Mouse (Mus musculus) intestine, postnatal 0 days (tissue): ENCODE results near the gene Fscn3. TPM values are rescaled to one million over a fixed set of nuclear protein-coding genes. Genes with fewer than 3 reads are reported as not detected.

Source experiments
- ATAC-seq: fragments of 200-750 bp; cut with Nextera tagmentation; 2 replicates; pipeline ENCODE4 v1.8.0; 2017; ENCODE audit warnings: mild to moderate bottlenecking, moderate TSS enrichment, moderate library complexity
- H3K27ac ChIP-seq: fragments of 300-500 bp; sonication (generic); 2 replicates; pipeline ENCODE4 v1.5.1; 2014; ENCODE audit warnings: mild to moderate bottlenecking, low read depth, low read length, moderate library complexity
- H3K27me3 ChIP-seq: fragments of 300-500 bp; sonication (generic); replicated peaks from 2 replicates; pipeline ENCODE4 v1.6.1; 2014; ENCODE audit warnings: low read length, mixed read lengths; ENCODE audit not compliant: control insufficient read depth, insufficient read depth
- H3K36me3 ChIP-seq: fragments of 300-500 bp; sonication (generic); 2 replicates; pipeline ENCODE4 v1.6.1; 2014; ENCODE audit warnings: mild to moderate bottlenecking, moderate library complexity; ENCODE audit not compliant: control insufficient read depth, insufficient read depth
- H3K4me1 ChIP-seq: fragments of 300-500 bp; sonication (generic); replicated peaks from 2 replicates; pipeline ENCODE4 v1.6.1; 2014; ENCODE audit warnings: antibody characterized with exemption, low read length, mixed read lengths; ENCODE audit not compliant: control insufficient read depth, insufficient read depth
- H3K4me2 ChIP-seq: fragments of 300-500 bp; sonication (generic); replicated peaks from 2 replicates; pipeline ENCODE4 v1.6.1; 2014; ENCODE audit warnings: low read depth, mild to moderate bottlenecking, moderate library complexity
- H3K4me3 ChIP-seq: fragments of 300-500 bp; sonication (generic); 2 replicates; pipeline ENCODE4 v1.5.1; 2014; ENCODE audit warnings: low read depth, low read length
- H3K9ac ChIP-seq: fragments of 300-500 bp; sonication (generic); 2 replicates; pipeline ENCODE4 v1.6.1; 2014; ENCODE audit warnings: mild to moderate bottlenecking, low read depth, low read length
- H3K9me3 ChIP-seq: fragments of 300-500 bp; sonication (generic); 2 replicates; pipeline ENCODE4 v1.6.1; 2016; ENCODE audit warnings: mixed run types; ENCODE audit not compliant: control insufficient read depth
- CTCF ChIP-seq: sonication (generic); IDR thresholded peaks from 2 replicates; pipeline ENCODE4 v1.5.1; 2016; ENCODE audit warnings: low read depth, mild to moderate bottlenecking, control low read depth, antibody characterized with exemption, moderate library complexity
- WGBS: fragments of 180-500 bp; shearing (Covaris S2); extraction: QIAGEN DNeasy Blood & Tissue Kit; methylation state at CpG from one replicate; pipeline ENCODE4 v1.1.7; 2014; 5-methylcytosine and 5-hydroxymethylcytosine counted together
- polyA plus RNA-seq: library from polyadenylated mRNA; unstranded; fragments of >200 nt; fragmentation: Nextera tagmentation; extraction: Ambion mirVana; gene quantifications from 2 replicates; pipeline ENCODE4 v1.2.1, GENCODE M21; 2015

Fscn3 gene
- polyA plus RNA-seq, 1 experiment from 2014 or later, result not detected

GRCm38 (mm10) chr6:28397681-28398203 is 29.8 kb upstream of the Fscn3 start, which contains the start of gene Zfp800:
Zfp800 (minus strand) TSS chr6:28398005.
- Histone ChIP-seq H3K27ac (no peak within 1 kb of the TSS), H3K9ac (no peak within 1 kb of the TSS), H3K27me3 (peaks cover 29% of the 10 kb centered on the region), H3K4me1 (no peaks in the 10 kb centered on the region), H3K36me3 (no peaks in the 10 kb centered on the region), H3K4me3 (peak within 1 kb of the TSS; percentile 43), H3K9me3 (no peaks in the 10 kb centered on the region), H3K4me2 (peak within 1 kb of the TSS; percentile 77)
- WGBS, result 2% methylated on average over 33 of the region's 33 CpGs
- TF ChIP-seq CTCF, result no peak
- no peak for ATAC-seq

DNA sequence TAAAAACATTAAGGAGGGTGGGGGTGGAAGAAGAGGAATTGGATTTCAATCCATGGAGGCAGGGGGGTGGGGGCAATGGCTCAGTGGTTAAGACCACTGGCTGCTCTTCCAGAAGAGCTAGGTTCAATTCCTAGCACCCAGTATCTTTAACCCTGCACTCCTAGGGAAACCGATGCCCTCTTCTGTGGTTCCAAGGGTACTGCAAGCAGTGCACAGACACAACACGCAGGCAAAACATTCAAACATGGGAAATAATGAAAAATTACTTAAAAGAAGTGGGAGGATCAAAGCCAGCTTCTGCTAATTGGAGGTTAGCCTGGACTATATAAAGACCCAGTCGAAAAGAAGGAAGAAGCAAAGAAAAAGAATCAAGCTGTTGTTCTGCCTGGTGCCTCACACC is 28.9 kb upstream of the Fscn3 start:
- TF ChIP-seq CTCF, result peak; percentile 36
- Histone ChIP-seq H3K4me3 (no peak overlapping the region), H3K4me2 (no peak overlapping the region), H3K4me1 (no peaks in the 10 kb centered on the region), H3K9ac (no peak overlapping the region), H3K9me3 (no peaks in the 10 kb centered on the region), H3K36me3 (no peaks in the 10 kb centered on the region), H3K27me3 (peaks cover 29% of the 10 kb centered on the region), H3K27ac (no peak overlapping the region)
- ATAC-seq, result no peak
- 87% methylated on average over 3 of the region's 3 CpGs for WGBS

DNA sequence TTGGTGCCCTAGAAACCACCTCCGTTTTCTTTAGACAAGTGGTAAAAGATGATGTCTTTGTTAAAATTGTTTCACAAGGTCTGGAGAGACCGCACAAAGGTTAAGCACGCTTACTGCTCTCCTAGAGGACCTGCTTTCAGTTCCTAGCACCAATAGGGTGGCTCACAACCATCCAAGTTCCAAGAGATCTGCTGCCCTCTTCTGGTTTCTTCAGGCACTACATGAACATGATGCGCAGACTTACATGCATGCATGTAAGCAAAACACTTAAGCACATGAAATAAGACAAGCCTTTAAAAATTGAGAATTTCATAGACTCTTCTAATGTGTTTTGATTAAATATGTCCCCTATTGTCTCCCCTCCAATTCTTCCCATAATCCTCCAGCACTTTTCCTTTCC is 27.8 kb upstream of the Fscn3 start:
- H3K4me2 ChIP-seq, result no peak overlapping the region
- no peak for ATAC-seq
- no peaks in the 10 kb centered on the region for H3K36me3 ChIP-seq
- H3K9ac ChIP-seq, result no peak overlapping the region
- H3K4me1 ChIP-seq, result no peaks in the 10 kb centered on the region
- H3K27me3 ChIP-seq, result peaks cover 26% of the 10 kb centered on the region
- H3K9me3 ChIP-seq, result peaks cover 2% of the 10 kb centered on the region; the same call in 1 of the 2 replicates
- 89% methylated on average over 4 of the region's 4 CpGs for WGBS
- H3K27ac ChIP-seq, result no peak overlapping the region
- no peak overlapping the region for H3K4me3 ChIP-seq
- peak; percentile 52 for TF ChIP-seq CTCF

GRCm38 (mm10) chr6:28410053-28410452 is 17.5 kb upstream of the Fscn3 start:
- Histone ChIP-seq H3K4me1 (no peaks in the 10 kb centered on the region), H3K4me2 (no peak overlapping the region), H3K9ac (no peak overlapping the region), H3K9me3 (no peaks in the 10 kb centered on the region), H3K27ac (no peak overlapping the region), H3K4me3 (no peak overlapping the region), H3K27me3 (no peaks in the 10 kb centered on the region), H3K36me3 (peaks cover 1% of the 10 kb centered on the region; the same call in 1 of the 2 replicates)
- no peak for TF ChIP-seq CTCF
- no peak for ATAC-seq
- WGBS, result 73% methylated on average over 9 of the region's 9 CpGs

DNA sequence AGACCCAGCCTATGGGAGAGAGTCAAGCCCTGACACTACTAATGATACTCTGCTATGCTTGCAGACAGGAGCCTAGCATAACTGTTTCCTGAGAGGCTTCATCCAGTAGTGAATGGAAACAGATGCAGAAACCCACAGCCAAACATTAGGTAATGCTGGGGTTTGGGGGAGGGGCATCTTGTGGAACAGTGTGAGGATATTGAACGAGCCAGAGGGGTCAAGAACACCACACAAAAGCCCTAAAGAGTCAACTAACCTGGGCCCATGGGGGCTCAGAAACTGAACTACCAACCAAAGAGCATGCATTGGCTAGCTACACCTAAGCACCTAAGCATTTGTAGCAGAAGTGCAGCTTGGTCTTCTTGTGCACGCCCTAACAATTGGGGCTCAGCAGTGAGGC is 16.4 kb upstream of the Fscn3 start:
- H3K4me2 ChIP-seq, result no peak overlapping the region
- H3K4me3 ChIP-seq, result no peak overlapping the region
- H3K36me3 ChIP-seq, result peaks cover 9% of the 10 kb centered on the region; the same call in 1 of the 2 replicates
- H3K27me3 ChIP-seq, result no peaks in the 10 kb centered on the region
- no peak overlapping the region for H3K27ac ChIP-seq
- H3K9me3 ChIP-seq, result no peaks in the 10 kb centered on the region
- no peak overlapping the region for H3K9ac ChIP-seq
- TF ChIP-seq CTCF, result no peak
- 70% methylated on average over 2 of the region's 2 CpGs for WGBS
- ATAC-seq, result no peak
- no peaks in the 10 kb centered on the region for H3K4me1 ChIP-seq

DNA sequence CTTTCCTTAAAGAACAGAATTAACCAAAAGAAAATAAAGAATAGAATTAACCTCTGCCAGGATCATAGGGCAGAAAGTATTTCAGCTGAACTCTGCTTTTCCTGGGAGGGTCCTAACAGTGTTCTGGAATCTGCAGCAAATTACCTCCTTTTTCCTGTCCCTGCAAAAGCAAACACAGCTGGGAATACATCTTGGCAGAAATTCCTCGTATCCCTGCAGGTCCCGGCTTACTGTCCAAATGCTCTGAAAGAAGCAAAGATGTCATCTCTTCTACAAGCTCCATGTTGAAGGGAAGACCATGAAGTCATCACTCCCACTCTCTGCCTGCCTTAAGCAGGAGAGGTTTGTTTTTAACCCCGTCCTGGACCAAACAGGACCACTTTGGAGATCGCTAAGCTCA is 10.6 kb upstream of the Fscn3 start:
- TF ChIP-seq CTCF, result no peak
- no peak for ATAC-seq
- H3K4me1 ChIP-seq, result 0 out of 2 replicates have a peak, but pooled peaks cover 7% of the 10 kb centered on the region
- no peak overlapping the region for H3K9ac ChIP-seq
- no peaks in the 10 kb centered on the region for H3K27me3 ChIP-seq
- no peak overlapping the region for H3K4me2 ChIP-seq
- no peak overlapping the region for H3K4me3 ChIP-seq
- peaks cover 29% of the 10 kb centered on the region for H3K36me3 ChIP-seq
- no peaks in the 10 kb centered on the region for H3K9me3 ChIP-seq
- 62% methylated on average over 4 of the region's 4 CpGs for WGBS
- H3K27ac ChIP-seq, result no peak overlapping the region
